Mouse (Mus musculus): ENCODE results near the gene Pbx1.

Pbx1 gene

GRCm38 (mm10) chr1:168382823-168383157 is 49.3 kb downstream of the Pbx1 start:
- no peak for DNase-seq

DNA sequence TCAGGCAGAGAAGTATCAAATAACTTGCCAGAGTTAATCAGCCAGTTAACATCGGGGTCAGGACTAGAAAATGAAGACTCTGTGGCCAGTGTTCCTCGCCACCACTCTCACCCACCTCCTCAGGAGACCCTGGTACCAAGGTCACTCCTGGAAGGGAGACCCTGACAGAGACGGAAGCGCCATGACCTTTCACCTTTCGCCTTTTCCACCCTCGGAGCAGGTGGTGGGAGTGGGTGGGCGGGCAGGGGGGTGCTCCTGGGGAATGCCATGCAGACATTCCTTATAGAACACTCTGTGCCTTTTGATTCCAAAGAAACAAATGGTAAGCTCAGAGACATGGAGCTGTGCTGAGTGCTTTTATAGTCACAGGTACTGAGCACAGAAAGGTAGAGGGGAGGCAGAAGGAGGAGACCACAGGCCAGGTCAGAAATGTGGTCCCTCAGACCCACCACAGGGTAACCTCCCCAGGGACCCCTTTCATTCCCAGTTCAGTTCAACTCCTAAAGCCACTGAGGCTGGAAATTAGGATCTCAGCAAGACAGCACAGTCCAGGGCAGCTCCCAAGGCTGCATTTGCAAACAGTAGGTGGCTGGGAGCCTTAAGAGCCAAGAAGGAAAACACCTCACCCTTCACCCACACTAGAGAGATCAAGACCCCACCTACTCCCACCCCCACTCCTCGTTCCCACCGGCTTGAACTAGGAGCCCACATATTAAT is 49.8 kb downstream of the Pbx1 start:
- DNase-seq = no peak

DNA sequence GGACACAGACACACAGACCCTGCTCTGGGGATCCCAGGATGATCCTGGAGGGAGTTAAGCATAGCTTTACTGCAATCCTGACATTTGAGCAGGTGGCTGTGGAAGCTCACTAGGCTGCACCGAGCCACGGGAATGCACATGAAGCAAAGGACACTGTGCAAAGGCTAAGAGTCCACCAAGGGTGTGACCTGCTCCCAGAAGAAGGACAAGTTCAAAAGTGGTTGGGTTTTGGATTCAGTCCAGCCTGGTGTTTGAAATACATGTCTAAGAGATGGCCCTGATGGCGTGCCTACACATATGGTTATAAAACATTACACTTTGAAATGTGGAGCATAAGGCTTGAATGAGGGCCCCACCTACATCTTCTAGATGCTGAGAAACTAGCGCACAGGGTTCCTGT is 50.6 kb downstream of the Pbx1 start:
- no peak for DNase-seq

DNA sequence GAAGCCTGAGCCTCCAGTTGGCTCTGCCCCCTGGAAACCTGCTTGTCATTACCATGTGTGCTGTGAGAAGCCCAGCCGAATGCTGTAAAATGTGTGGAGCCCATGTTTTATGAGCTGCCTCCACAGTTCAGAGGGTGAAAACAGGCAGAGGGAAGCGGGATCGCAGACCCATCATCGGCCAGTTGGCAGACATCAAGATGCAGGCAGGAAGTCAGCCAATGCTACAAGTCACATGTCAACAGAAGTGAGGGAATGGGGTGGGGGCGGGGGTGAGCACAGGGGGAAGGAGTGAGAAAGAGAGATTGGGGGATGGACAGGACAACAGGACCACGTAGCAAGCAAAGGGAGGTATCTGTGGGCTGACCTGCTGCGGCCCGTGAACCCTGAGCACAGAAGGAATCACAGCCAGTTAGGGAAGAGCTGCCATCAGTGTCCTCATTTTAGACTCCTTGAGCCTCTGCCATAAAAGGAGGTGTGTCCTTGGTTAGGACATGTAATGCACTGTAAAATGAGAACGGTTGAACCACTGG is 51.8 kb downstream of the Pbx1 start:
- DNase-seq = peak; percentile 62

GRCm38 (mm10) chr1:168377650-168378049 is 54.4 kb downstream of the Pbx1 start:
- no peak for DNase-seq

DNA sequence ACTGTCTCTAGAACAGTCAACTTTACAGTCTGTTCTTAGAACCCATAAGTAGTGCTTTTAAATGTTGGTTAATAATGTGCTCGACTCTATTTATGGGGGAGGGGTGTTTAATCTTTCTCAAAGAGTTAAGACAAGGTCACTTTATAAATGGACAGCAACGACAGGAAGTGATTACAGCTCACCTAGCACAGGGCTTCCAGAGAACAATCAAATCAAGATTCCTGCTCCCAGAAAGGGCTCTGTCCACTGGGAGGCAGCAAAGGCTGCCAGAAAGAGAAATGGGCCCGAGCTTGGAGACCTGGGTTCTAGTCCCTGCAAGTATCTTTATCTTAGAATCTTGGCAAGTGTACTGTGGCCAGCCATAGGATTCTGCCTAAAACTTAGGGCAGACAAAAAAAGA is 55.7 kb downstream of the Pbx1 start:
- no peak for DNase-seq

- DNase-seq = no peak
Observed at GRCm38 (mm10) chr1:168374953-168375600, 57.0 kb downstream of the Pbx1 start.

DNA sequence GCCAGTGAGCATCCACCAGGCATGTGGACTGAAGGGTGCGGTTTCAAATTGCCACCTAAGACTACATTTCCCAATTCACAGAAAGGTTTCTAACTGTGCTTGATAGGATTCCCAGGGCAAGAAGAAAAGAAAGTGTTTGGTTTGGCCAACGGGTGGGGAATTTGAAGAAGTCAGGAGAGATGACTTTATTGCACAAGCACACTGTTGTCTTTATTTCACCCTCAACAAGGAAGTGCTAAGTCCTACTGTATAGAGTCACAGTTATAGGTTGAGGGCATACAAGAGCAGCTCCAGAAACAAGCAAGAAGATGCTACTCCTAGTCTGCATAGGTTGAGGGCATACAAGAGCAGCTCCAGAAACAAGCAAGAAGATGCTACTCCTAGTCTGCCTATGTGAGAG is 60.0 kb downstream of the Pbx1 start:
- no peak for DNase-seq

DNA sequence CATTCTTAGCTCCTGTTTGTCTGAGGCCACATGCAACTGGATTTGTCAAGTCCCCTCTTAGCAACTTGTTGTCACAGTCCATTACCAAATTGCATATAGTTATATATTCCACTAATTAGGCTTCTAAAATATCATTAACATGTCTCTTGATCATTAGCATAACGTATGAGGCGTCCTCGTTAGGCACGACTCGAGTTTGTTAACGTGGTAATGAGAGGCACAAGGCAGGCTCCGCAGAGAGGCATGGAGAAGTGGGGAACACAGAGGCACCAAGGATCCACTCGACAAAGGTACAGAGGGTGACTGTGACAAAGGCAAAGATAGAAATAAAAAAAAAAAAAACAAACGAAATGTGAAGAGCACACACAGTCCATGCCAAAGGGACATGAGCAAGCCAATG is 61.1 kb downstream of the Pbx1 start:
- no peak for DNase-seq

DNA sequence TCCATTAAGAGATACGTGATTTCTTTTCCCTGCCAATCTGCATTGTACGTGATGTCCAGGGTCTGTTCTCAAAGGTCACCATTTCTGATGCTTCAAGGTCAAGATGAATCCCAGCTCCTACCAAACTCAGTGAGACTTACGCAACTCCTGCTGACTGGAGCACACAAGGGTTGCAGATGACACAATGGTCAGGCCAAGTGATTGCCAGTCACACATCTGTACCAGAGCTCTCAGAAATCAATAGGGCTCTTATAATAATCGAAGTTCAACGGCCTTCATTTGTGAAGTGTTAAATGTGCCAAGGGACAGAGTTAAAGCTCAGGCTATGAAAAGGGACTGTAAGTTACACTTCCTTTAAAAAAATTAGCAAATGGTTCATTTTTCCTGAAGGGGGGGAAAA is 65.8 kb downstream of the Pbx1 start:
- DNase-seq = no peak

GRCm38 (mm10) chr1:168364325-168364724 is 67.7 kb downstream of the Pbx1 start:
- no peak for DNase-seq

DNA sequence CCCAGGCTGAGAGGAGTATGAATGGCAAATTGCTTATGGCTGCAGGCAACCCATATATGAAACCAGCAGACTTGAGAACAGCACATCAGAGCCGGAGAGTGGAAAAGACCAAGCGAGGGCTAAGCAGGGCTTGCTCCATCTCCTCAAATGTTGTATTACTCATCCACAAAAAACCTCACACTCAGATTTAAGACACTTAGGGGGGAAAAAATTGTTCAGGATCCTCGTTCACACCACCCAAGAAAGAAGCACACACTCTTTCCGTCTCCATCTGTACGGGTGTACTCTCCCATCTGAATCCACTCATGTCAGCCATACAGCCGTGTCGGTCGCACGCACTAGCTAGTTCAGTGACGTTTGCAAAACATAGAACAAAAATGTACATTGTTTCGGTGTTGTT is 69.0 kb downstream of the Pbx1 start:
- no peak for DNase-seq

DNA sequence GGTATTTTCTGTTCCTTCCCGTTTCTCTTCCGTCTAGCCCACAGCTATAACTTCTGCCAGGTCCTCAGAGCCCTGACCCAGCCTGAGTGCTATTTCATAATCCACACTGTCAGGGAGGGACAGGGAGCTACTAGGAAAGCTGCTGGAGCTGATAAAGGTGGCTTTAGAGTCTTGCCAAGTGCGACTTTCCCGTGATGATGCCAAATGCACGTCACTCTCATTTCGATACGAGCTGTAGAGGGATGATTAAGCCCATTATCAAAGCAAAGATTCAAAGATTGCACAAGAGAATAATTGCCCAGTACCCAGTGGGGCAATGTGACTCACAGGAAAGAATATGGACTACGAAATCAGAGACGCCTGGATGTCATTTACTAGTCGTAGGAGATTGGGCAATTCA is 69.6 kb downstream of the Pbx1 start:
- peak; percentile 46 for DNase-seq

GRCm38 (mm10) chr1:168357680-168358611 is 74.1 kb downstream of the Pbx1 start:
- DNase-seq = no peak

DNA sequence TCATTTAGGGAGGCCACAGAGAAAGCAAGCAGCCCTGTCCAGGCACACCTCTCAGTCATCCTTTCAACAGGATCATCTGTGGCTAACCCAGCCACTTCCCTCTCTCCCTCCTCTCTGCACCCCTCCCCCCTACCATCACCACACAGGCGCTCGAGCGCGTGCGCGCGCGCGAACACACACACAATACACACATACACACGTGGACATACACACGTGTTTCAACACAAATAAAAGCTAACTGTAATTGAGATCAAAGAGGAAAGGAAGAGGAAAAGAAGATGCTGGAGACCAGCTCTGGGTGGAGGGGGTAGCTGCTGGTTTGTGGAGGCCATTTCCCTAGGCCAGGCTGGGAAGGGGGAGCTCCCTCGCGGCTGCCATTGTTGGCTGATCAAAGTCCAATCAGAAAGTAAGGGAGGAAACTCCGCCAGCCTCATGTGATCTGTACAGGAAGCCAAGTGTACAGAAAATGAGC is 75.1 kb downstream of the Pbx1 start:
- peak; percentile 17 for DNase-seq

DNA sequence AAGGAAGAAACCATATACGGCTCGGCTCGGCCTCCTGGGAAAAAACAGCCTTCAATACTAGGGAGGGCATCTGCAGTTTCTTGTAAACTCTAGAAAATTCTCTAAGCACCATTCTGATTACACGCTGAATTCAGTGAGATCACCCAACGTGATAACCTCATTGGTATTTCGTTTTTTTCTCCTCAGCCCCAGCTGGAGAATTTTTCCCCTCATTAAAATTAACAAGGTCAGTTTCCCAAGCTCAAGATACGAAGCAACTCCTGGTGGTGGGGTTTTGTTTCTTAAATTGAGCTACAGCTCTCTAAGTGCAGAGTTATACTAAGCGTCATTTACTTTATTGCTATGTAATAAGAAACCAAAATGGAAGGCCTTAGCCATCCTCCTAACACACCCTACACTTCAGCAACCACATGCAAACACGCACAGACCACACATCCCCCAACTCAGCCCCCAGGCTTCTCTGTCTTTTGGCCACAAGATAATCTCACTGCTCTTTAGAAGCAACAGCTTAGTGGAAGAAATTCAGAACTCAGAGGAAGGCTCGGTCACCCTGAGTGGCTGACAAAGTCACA is 76.0 kb downstream of the Pbx1 start:
- DNase-seq = no peak

DNA sequence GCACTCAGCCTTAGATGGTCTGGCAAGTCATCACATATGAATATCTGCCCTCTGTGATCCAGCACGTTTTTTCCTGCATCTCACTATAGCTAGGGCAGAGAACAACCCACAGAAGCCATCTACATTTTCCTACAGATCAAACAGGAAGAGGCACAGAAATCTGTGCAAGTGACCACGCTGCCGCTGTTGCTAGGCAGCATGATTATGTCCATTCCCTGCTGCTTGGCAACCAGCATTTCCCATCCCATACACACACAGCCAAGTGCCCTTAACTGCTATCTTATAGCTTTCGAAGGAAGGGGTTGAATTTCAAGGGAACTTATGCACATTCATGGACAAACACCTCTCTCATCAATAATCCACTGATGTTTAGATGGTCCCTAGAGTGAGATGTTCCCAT is 77.1 kb downstream of the Pbx1 start:
- no peak for DNase-seq

GRCm38 (mm10) chr1:168348036-168348784 is 83.9 kb downstream of the Pbx1 start:
- DNase-seq = no peak

DNA sequence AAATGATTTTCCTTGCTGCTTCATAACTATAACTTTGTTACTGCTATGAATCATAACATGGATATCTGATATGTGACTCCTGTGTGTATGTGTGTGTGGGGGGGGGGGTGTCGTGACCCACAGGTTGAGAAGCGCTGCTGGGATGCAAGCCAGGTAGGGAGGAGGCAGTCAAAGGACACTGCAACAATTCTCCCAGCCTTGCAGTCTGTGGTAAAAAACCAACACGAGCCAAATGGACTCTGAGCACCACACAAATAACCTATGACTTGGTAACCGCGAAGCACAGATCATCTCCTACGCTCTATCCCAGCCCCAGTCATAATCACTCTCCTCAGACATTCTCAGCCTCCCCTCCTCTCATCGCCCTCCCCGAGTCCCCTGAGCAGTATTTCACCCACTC is 87.2 kb downstream of the Pbx1 start:
- no peak for DNase-seq

GRCm38 (mm10) chr1:168344262-168344661 is 87.8 kb downstream of the Pbx1 start:
- no peak for DNase-seq

- DNase-seq = no peak
Observed at GRCm38 (mm10) chr1:168342269-168342668, 89.8 kb downstream of the Pbx1 start.

- DNase-seq = no peak
Observed at GRCm38 (mm10) chr1:168341863-168342262, 90.2 kb downstream of the Pbx1 start.
